Mouse (Mus musculus) urinary bladder, postnatal 4 days (tissue): Measurements from ENCODE around the gene Slc9a8.

Experiments used
- DNase-seq, 2 experiments: peaks; one replicate each; pipeline ENCODE4 v3.0.0; 2021 to 2022; ENCODE audit warnings: low spot score in 2 of 2

The Slc9a8 gene

DNA sequence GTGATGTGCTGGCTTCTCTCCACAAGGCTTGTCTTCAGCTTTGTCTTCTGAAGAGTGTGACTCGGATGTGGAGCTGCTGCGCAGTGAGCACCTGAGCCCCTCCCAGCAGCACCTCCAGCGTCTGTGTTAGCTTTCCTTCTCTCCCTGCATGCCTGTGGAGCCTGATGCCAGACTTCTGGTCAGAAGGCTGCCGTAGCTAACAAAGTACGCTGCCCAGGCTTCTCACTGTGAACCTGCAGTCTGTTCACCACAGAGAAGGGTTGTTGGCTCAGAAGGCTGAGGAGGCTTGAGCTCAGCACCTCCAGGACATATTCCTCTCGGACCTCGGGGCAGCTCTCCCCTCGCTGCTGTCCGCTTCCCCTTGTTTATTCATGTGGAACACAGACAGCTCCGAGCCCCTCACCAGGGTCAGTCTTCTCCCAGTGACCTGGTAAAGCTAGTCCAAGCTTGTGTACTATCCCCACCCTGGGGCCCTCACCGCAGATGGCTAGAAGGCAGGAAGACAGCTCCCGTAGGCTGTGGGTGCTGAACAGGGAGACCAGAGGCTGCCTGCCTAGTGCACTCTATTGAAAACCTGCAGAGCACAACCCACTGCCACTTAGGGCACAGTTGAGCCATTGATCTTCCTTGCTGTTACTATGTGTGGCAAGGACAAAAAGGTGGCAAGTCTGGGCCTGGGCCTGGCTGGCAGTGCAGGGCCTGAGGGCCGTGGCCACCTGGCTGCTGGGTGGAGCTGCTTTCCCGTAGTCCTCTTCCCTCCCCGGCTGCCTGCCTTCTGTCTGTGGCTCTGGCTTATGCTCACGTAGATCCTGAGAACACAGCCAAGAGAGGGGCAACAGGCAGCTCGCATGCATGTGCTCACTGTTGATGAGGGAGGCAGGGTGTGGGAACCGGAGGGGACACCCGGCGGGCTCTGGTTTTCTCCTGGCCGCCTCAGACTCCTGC is 28.1 kb downstream of the Slc9a8 start:
- no peak for DNase-seq

DNA sequence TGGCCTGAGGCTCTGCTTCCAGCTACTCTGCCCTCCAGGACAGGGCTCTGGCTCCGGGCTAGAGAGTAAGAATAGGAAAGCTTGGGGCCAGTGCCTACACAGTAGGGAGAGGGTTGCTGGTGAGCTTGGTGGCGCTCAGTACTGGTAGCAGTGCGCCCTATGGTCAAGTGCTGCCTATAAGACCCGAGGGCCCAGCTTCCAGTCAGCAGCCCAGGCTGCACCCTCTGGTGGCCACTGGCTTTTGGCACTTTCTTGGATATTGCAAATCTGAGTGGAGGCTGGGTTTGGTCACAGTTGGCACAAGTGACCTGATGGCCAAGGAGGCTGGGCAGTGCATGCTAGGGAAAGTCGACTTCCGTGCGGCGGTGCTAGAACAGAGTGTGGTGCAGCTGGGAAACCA is 29.1 kb downstream of the Slc9a8 start:
- no peak for DNase-seq

DNA sequence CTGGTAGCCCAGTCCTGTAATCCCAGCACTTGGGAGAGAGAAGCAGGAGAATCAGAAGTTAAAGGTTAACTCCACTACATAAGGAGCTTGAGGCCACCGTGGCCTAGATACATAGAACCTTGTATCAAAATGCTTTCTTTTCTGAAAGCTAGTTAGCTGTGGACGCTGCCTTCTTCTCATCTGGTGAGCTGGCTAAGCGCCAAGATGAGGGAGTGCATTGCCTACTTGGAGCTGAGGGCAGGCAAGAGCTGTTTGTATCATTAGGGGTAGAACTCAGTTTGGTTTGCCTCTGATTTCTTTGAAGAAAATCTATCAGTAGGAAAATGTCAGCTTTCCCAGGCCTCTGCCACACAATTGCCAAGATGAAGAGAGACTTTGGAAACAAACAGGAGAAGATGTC is 32.3 kb downstream of the Slc9a8 start:
- DNase-seq = no peak

DNA sequence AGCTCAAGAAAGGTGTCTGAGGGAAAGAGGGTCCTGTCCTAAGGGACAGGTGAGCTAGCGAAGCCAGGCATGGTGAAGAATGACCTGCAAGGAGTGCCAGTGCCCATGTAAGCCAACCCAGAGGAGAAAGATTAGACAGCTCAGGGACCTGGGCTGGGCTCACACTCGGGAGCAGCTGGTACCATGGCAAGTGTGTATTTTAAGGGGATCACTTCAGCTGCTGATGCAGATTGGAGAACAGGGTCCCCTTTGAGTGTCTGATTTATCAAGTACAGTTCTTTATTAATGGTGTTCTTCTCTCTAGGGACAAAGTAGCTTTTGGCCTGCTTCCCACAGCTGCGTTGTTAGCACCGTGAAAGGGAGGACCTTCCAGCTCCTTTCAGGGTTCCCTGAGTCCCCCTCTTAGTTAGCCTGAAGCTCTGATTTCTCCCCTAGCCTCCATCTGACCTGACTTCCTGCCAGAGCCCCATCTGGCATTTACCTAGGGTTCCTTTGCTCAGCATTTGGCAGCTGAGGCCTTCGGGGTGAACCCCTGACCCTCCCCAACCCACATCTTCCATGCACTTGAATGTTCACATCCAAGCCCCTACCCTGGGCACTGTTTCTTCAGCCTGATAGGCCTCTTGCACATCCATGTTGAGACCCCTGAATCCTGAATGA is 35.0 kb downstream of the Slc9a8 start:
- DNase-seq = no peak

DNA sequence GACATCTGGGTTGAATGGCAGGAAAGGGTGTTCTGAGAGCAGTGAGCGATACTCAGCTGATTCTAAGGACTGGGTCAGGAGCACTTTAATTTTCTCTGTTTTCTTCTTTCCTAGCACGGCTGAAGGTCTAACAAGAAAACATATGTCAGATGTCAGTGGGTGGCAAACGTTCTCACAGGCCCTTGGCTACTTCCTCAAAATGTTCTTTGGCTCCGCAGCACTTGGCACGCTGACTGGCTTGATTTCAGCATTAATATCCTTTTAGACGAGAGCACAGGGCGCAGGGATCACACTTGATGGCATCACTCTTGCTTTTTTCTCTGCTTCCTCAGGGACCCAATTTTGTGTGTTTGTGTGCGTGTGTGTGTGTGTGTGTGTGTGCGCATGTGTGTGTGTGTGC is 35.7 kb downstream of the Slc9a8 start:
- DNase-seq = no peak

DNA sequence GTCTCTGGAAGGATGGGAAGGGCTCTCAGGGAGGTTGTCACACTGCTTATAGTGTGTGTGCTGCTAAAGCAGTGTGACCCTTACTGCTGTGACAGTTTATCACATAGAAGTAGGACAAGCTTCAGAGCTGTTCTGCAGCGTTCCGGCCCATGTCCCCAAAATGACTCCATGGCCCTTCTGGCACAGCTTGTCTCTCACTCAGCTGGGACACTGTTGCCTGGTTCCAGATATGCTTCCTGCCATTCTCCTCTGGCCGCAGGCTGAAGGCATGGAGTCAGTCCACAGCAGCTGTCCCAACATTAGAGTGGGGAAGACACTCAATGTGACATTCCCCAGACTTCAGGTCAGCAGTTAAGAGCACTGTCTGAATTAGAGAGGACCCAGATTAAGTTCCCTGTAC is 37.0 kb downstream of the Slc9a8 start:
- no peak for DNase-seq

DNA sequence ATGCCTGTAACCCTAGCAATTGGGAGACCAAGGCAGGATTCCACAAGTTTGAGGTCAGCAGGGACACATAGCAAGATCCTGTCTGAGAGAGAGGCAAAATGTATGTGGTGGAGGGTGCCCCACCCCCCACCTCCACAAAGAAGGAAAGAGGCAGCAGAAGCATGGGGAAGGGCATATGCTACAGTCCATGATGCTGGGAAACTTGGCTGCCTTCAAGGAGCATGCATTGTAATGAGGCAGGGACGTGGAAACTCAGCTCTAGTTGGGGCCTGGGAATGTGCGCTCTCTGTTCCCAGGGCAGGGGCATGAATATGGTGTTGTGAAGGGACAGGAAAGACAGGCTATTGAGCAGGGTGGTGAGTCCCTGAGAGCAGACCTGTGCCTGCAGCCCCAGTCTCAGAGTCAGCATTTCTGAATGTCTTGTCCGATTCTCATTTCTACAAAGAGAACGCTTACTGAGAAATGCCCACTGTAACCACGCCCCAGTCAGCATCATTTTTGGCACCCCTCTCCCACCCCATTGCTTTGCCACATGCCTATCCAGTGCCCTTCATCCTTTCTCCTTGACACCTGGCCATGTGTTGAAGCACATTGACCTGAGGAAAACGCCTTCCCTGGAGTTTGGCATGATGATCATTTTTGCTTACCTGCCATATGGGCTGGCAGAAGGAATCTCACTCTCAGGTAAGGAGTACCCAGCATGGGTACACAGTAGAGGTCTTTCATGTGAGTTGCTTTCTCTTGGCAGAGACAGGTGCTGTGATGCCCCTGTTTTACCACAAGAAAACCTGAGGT is 37.8 kb downstream of the Slc9a8 start:
- no peak for DNase-seq

DNA sequence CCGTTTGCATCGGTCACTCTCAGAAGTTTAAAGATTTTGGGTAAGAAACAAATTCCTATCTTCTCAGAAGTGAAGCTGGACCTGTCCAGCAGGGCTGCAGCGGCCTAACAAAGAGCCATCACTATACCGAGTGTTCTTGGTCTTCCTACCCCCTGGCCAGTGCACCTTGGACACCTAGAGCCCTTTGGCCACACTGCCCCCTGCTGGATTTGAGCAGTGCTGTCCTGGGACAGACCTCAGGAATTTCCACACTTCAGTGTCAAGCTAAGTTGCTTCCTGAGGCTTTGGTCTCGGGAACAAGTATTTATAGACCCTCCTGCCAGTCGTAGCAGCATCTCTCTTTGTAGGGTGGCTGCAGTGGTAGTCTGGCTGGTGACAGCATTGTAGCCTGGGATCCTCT is 41.4 kb downstream of the Slc9a8 start:
- peak; percentile 55 to 79 for DNase-seq

DNA sequence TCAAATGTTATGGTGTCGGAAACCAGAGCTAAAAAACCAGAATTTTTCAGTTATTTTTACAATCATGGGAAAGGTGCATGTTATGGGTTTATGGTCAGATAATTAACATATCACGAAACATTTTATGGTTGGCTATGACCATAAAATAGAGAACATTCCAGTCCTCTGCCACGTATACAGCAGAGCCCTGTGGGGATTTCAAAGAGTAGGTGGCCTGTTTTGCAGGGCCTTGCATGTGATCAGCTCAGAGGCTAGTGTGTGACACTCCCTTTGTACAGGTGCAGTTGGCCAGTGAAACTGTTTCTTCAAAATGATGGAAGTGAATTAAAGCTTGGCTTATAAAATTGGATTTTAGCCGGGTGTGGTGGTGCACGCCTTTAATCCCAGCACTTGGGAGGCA is 42.3 kb downstream of the Slc9a8 start:
- no peak for DNase-seq

DNA sequence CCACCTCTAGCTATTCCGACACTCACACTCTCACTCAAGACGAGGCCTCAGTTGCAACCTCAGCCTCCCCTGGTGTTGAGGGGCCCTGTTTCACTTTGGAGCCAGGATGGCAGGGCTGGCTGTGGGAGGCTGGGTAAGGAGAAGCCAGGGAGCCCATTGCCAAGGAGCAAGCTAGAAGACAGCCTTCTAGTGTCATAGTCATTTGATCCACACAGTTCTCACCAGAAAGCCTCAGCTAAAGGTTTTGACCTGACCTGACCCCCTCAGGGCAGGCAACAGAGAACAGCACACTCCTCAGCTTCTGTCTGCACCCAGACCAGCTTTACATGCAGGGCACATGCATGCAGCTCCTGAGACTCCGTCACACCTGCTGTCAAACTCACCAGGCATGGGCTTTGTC is 44.4 kb downstream of the Slc9a8 start:
- no peak for DNase-seq

DNA sequence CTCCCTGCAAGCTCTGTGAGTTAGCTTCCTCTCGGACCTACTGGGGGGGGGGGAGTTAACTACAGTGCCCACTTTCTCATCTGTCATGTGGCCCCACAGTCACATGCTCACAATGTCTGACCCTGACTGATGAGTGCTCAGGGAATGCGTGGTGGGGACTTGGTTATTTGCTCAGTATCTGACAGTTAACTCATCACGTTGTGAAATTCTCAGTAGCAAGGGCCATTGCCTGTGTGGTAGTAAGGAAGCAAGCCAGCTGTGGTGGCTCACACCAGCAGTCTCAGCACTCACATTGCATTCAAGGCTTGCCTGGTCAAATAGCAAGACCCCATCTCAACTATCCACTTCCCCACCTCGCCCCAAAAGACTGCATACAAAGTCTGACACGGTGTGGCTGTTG is 45.7 kb downstream of the Slc9a8 start:
- no peak for DNase-seq

DNA sequence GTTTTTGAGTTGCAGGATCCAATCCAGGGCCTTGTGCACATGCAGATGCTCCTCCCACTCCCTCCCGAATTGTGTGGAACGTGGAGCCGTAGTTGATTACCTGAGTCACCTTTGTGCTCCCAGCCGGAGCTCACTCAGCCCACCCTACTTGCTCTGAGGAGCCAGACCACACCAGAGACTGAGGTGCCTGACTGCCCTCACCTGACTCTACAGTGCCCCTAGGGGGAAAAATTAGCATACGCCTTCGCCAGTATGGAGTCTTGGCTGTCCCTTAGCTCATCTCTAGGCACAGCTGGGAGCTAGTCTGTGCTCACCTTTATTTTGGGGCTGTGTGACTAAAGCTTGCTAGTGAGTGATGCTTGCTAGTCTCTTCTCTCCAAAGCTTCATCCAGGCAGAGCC is 46.9 kb downstream of the Slc9a8 start:
- no peak for DNase-seq

DNA sequence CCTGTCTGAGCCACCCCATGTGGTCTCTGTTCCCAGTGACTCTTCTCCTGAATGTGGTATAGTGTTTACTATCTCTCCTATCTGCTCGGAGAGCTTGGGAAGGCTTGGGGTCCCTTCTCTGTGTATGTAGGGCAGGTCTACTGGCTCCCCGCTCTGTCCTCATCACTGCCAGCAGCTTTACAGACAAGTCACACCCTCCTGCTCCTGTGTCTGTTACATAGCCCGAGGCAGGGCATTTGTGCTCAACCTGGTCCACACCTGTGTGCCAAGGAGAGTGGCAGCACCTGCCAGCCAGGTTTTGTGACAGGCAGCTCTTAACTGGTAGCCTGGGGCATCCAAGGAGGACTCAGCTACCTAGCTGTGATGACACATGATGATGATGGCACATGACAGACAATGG is 49.1 kb downstream of the Slc9a8 start:
- DNase-seq = no peak

DNA sequence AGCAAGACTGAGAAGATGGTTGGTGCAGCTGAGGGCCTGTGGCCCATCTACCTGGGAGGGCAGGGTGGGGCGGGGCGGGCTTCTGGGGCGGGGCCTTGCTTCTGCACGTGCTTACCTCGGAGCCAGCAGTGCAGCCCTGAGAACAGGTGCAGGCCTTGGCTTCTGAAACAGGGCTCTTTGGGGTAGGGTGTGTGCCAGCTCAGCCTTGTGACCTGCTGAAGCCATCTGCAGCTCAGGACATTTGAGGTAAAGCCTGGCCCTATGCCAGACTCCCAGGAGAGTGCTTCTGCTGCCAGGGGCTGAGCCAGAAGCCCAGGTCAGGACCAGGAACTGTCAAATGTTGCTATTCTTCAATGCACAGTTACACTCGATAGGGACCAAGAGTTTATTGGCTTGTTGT is 50.1 kb downstream of the Slc9a8 start:
- no peak for DNase-seq

DNA sequence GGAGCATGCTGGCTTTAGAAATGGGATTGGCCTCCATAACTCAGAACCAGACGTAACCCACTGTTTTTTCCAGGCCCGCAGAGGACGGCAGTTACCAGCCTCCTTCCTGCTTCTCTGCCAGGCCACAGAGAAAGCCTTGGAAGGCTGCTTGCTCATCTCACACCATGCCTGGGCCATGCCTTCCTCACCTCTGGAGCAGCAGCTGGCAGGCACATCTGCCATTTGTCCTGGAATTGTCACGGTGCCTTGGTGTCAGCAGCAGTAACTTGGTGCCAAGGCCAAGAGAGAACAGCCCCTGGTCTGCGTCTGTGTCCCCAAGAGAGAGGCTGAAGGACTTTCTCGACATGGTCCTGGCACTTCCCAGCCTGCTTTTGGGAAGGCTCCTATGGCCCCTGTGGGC is 52.7 kb downstream of the Slc9a8 start:
- DNase-seq = no peak

DNA sequence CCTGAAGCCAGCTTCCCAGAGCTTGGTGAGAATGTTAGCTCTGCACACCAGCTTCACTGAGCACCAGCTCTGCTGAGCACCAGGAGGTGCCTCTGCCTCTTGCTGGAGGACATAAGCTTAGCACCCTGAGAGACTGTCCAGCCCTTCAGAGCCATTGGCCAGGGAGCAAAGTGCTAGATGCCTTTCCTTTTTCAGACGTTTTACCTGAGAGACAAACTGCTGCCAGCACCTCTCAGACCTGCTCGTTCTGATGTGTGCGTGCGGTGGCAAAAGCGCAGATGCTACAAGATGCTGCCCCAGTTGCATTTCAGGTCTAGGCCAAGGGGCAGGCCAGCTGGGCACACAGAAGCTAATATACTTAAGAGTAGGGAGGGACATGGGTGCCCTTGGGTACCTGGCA is 54.1 kb downstream of the Slc9a8 start:
- no peak for DNase-seq

DNA sequence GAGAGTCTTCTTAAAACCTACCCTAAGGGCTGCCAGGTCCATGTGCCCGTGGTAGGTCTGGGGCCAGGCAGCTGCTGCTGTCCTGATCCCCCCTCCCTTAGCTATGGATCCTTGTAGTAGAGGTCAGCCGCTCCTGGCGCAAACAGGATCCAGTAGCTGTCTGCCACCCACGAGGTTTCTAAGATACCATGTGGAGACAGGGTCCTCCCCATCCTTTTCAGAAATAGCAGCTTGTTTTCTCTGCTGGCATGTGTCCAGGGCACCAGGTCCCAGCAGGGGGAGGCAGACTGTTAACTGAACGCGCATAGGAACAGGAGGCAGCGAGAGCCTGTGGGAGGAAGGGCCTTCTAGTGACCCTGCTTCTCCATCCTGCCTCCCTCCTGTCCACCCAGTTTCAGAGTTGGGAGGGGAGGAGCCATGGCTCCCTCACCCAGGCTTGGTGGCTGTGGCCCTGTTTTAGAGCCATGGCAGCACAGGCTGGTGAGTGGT is 54.7 kb downstream of the Slc9a8 start:
- peak; percentile 75 to 76 for DNase-seq

DNA sequence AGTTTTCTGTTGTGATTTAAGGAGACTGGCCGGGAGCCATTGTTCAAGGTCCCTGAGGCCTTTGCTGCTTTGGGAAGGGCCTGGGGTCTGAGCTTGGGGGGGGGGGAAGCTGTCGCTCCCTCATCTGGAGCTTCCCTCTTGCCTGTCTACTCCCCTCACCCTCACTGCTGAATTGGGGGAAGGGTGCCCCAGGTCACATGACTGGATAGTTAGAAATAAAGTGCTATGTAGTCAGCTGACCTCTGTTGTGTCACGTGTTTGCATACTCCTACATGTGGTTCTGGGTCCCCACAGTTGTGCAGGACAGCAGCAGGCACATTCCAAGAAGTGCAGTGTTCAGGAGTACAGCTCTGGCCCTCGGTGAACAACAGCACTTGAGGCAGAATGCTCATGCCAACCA is 55.2 kb downstream of the Slc9a8 start:
- no peak for DNase-seq

DNA sequence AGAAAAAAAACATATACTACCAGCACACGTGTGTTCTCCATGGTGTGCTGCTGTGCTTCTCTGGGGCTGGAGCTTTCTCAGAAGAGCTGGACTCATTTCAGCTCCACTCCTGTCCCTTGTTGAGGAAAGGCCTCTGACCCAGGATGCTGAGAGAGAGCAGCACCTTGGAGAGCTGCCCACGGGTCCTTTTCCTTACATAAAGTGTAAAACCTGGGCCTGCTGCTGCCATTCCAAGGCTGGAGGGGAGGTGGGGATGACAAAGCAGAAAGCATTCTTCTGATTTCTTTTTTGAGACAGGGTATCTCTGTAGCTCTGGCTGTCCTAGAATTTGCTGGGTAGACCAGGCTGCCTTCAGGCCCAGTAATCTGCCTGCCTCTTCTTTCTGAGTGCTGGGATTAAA is 56.6 kb downstream of the Slc9a8 start:
- no peak for DNase-seq

DNA sequence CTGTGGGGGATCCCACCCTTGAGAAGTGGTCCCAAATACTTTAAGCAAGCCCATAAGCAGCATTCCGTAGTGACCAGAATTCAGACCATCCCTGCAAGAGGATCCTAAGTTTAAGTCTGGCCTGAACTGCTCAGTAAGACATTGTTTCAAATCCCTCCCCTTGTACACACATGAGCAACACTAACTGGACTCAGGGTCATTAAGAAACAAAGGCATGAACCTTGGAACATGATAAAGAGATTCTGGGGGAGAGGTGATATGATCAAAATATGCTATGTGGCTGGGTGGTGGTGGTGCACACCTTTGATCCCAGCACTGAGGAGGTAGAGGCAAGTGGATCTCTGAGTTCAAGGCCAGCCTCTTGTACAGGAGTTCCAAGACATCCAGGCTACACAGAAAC is 58.0 kb downstream of the Slc9a8 start:
- DNase-seq = no peak

DNA sequence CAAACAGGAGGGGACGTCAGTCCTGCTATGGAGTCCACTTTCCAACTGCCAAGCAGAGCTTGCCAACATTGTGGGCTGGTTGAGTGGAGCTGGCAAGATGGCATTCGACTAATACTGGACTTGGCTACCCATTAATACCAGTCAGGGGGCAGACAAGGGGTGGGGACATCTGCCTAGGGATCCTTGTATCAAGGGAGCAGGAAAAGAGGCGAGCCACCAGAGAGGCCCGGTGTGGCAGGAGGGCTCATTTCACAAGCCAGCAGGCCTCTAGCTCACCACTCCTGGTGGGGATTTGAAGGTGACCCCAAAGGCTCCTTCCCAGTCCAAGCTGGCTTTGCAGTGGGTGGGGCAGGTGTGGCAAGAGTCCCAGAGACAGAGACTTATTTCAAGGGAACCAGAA is 61.2 kb downstream of the Slc9a8 start:
- no peak for DNase-seq

DNA sequence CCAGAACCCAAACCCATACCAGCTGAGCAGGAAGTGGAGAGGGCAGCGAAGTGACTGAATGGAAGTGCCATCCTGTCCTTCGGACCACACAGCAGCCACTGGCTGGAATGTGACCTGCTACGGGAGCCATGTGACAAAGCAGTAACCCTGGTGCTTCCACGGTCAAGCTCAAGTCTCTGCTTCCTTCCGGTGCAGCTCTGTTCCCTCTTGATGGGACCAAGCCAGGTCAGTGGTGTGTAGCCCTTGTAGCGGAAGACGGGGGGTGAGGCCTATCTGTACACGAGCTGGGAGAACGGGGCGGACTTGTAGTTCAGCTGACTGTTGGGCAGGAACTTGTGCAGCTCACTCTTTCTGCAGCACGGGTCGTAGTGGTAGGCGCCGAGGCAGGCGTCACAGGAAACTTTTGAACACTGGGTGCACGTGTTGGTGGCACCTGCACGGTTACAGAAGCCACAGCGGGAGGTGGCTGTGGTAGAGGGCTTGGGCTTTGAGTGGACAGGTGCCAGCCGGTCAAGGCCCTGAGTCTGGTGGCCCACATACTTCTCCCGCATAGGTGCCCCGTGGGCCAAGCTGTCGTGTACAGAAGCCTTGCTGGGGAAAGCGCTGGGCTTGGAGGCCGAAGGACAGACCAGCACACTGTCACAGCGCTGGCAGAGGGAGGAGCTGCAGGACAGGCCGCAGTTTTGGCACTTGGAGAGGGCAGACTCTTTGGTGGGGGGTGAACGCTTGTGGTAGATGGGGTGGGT is 61.7 kb downstream of the Slc9a8 start:
- no peak for DNase-seq
